Mouse (Mus musculus) forebrain, embryonic 11.5 days (tissue): ENCODE data around the gene Cdkal1. TPM values are rescaled to one million over a fixed set of nuclear protein-coding genes. Genes with fewer than 3 reads are reported as not detected.

Experiments
- ATAC-seq: fragments of 200-750 bp; cut with Nextera tagmentation; replicated peaks from 2 replicates; pipeline ENCODE4 v1.8.0; 2017; ENCODE audit warnings: moderate TSS enrichment; ENCODE audit not compliant: low FRiP score
- DNase-seq: peaks from one replicate; pipeline ENCODE4 v3.0.0-alpha.2; 2017; ENCODE audit warnings: low spot score
- H3K27ac ChIP-seq: fragments of 300-500 bp; sonication (generic); 2 replicates; pipeline ENCODE4 v1.5.1; 2014; ENCODE audit warnings: low read depth, low read length
- H3K27me3 ChIP-seq: fragments of 300-500 bp; sonication (generic); 2 replicates; pipeline ENCODE4 v1.6.1; 2014; ENCODE audit warnings: mild to moderate bottlenecking, low read length, mixed read lengths; ENCODE audit not compliant: control insufficient read depth, insufficient read depth
- H3K36me3 ChIP-seq: fragments of 300-500 bp; sonication (generic); 2 replicates; pipeline ENCODE4 v1.6.1; 2014; ENCODE audit warnings: mild to moderate bottlenecking, low read length, moderate library complexity, mixed read lengths; ENCODE audit not compliant: control insufficient read depth, insufficient read depth
- H3K4me1 ChIP-seq: fragments of 300-500 bp; sonication (generic); replicated peaks from 2 replicates; pipeline ENCODE4 v1.6.1; 2014; ENCODE audit warnings: low read length, mixed read lengths; ENCODE audit not compliant: control insufficient read depth, insufficient read depth
- H3K4me2 ChIP-seq: fragments of 300-500 bp; sonication (generic); 2 replicates; pipeline ENCODE4 v1.6.1; 2014; ENCODE audit warnings: low read depth, mild to moderate bottlenecking, low read length, moderate library complexity, mixed read lengths; ENCODE audit not compliant: severe bottlenecking
- H3K4me3 ChIP-seq: fragments of 300-500 bp; sonication (generic); 2 replicates; pipeline ENCODE4 v1.5.1; 2014; ENCODE audit warnings: low read depth, low read length
- H3K9ac ChIP-seq: fragments of 300-500 bp; sonication (generic); 2 replicates; pipeline ENCODE4 v1.6.1; 2014; ENCODE audit warnings: low read length
- H3K9me3 ChIP-seq: fragments of 300-500 bp; sonication (generic); 2 replicates; pipeline ENCODE4 v1.6.1; 2016; ENCODE audit warnings: low read length, mixed read lengths; ENCODE audit not compliant: control insufficient read depth
- WGBS: fragments of 180-500 bp; shearing (Covaris S2); extraction: QIAGEN DNeasy Blood & Tissue Kit; methylation state at CpG from one replicate; pipeline ENCODE4 v1.1.7; 2014; 5-methylcytosine and 5-hydroxymethylcytosine counted together
- polyA plus RNA-seq: library from polyadenylated mRNA; unstranded; fragments of >200 nt; fragmentation: Nextera tagmentation; extraction: Ambion mirVana; gene quantifications from 2 replicates; pipeline ENCODE4 v1.2.1, GENCODE M21; 2014

Gene Cdkal1
- polyA plus RNA-seq, 1 experiment from 2014 or later: 38.9 TPM

DNA sequence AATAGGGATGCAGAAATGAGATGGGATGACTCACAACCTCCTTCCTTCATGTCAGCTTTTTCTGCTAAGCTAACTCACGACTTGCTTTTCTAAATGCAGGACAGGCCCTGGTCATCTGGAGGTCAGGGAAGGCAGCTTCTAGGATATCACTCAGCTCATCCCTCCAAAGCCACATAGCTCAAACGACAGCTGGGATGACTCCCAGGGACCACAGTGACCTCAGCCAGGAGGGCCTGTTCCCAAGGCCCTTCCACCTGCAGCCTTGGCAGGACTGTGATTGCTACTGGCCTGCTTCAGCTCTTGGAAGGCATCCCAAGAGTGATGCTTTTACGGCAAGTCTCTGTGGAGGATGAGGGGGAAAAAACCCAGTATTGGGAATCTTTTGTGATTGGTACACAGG is 693.0 kb downstream of the Cdkal1 start:
- no peak overlapping the region for H3K27ac ChIP-seq
- no peak overlapping the region for H3K4me3 ChIP-seq
- H3K36me3 ChIP-seq: no peaks in the 10 kb centered on the region
- no peak for DNase-seq
- 0 out of 2 replicates have a peak, but pooled peaks cover 2% of the 10 kb centered on the region for H3K4me1 ChIP-seq
- ATAC-seq: no peak
- H3K4me2 ChIP-seq: no peak overlapping the region
- H3K9me3 ChIP-seq: no peaks in the 10 kb centered on the region; the same call in 1 of the 2 replicates
- H3K9ac ChIP-seq: no peak overlapping the region
- H3K27me3 ChIP-seq: no peaks in the 10 kb centered on the region
- WGBS: 70% methylated on average over 3 of the region's 3 CpGs

DNA sequence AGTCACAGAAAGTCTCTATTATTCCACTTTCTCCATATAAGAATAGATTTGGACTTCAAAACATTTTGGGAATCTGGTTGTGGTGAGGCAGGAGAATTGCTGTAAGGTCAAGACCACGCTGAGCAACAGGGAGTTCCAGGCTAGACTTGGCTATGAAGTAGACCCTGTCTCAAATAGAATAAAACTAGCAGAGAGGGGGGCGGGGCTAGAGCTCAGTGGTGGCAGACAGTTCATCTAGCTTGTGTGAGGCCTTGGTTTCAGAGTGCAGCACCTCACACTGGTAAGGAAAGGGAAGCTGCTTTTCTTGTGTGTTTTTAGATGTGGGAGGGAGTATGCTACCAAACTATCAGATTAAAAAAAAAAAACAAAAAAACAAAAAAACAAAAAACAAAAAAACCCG is 694.0 kb downstream of the Cdkal1 start:
- H3K9ac ChIP-seq: no peak overlapping the region
- WGBS: 86% methylated on average over 3 of the region's 3 CpGs
- H3K4me2 ChIP-seq: no peak overlapping the region
- DNase-seq (no peak), ATAC-seq (no peak)
- H3K9me3 ChIP-seq: no peaks in the 10 kb centered on the region; the same call in 1 of the 2 replicates
- no peaks in the 10 kb centered on the region for H3K27me3 ChIP-seq
- no peak overlapping the region for H3K4me3 ChIP-seq
- H3K36me3 ChIP-seq: no peaks in the 10 kb centered on the region
- H3K27ac ChIP-seq: no peak overlapping the region
- H3K4me1 ChIP-seq: 0 out of 2 replicates have a peak, but pooled peaks cover 4% of the 10 kb centered on the region

DNA sequence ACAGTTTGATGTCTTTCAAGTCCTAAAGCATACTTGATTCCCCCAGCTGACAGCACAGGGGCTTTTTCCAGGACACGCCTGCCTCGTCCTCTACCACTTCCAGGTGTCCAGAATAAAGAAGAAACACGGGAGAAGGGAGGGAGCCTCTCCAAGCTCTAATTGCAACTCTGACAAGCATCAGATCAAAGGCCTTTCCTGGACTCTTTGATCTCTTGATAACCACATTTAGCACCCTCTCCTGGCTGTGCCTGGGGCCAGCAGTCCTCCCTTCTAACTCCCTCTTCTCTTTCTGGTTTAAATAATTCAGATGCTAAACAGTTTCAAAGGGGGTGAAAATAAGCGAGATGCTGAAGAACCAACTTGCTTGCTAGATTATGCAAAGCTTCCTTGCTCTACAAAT is 698.8 kb downstream of the Cdkal1 start:
- Histone ChIP-seq H3K36me3 (no peaks in the 10 kb centered on the region), H3K4me3 (no peak overlapping the region), H3K4me2 (no peak overlapping the region), H3K27me3 (no peaks in the 10 kb centered on the region), H3K9me3 (no peaks in the 10 kb centered on the region; the same call in 1 of the 2 replicates), H3K27ac (no peak overlapping the region), H3K9ac (no peak overlapping the region), H3K4me1 (0 out of 2 replicates have a peak, but pooled peaks cover 2% of the 10 kb centered on the region)
- ATAC-seq (no peak), DNase-seq (no peak)
- 6% methylated on average over 4 of the region's 4 CpGs for WGBS

DNA sequence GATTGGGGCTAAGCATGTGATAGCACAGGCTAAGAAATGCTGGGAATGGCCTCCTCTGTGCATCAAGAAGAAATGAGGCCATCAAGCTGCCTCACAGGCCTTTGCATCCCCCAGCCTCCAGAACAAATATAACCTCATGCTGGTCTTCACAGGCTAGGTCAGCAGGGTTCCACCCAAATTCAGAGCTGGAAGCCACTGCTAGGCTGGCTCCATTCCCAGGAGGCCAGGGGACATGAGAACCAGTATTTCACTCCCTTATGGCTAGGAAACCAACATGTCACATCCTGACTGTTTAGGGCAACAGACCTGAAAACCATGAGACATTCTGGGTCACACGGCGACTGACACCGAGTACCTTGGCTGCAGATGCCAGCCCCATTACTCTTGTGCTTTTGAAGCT is 700.2 kb downstream of the Cdkal1 start:
- H3K4me3 ChIP-seq: no peak overlapping the region
- H3K9me3 ChIP-seq: no peaks in the 10 kb centered on the region; the same call in 1 of the 2 replicates
- 0 out of 2 replicates have a peak, but pooled peaks cover 2% of the 10 kb centered on the region for H3K4me1 ChIP-seq
- H3K27me3 ChIP-seq: no peaks in the 10 kb centered on the region
- no peak overlapping the region for H3K27ac ChIP-seq
- ATAC-seq (no peak), DNase-seq (no peak)
- H3K9ac ChIP-seq: no peak overlapping the region
- WGBS: 82% methylated on average over 3 of the region's 3 CpGs
- H3K4me2 ChIP-seq: no peak overlapping the region
- no peaks in the 10 kb centered on the region for H3K36me3 ChIP-seq

DNA sequence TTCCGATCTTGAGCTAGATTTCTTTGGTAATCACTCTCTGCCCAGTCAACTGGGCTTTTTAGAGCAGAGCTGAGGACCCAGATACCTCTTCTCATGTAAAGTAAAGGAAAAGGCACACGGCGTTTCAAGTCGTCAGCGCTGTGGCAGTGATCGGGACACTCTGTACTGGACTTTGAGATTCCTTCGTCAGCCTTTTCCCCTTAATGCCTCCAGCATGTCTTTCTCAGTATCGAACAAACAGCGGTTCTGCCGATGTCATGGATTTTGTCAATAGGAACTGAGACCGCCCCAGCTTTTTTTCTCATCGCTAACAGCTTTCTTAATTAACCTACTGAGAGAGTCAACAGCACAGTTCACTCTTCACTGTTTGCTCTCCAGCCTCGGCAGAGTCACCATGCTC is 705.4 kb downstream of the Cdkal1 start:
- no peaks in the 10 kb centered on the region for H3K27me3 ChIP-seq
- no peak overlapping the region for H3K27ac ChIP-seq
- ATAC-seq (no peak), DNase-seq (no peak)
- H3K4me2 ChIP-seq: no peak overlapping the region
- no peak overlapping the region for H3K4me3 ChIP-seq
- H3K4me1 ChIP-seq: no peaks in the 10 kb centered on the region
- no peaks in the 10 kb centered on the region for H3K9me3 ChIP-seq
- 83% methylated on average over 13 of the region's 13 CpGs for WGBS
- no peaks in the 10 kb centered on the region for H3K36me3 ChIP-seq
- no peak overlapping the region for H3K9ac ChIP-seq

DNA sequence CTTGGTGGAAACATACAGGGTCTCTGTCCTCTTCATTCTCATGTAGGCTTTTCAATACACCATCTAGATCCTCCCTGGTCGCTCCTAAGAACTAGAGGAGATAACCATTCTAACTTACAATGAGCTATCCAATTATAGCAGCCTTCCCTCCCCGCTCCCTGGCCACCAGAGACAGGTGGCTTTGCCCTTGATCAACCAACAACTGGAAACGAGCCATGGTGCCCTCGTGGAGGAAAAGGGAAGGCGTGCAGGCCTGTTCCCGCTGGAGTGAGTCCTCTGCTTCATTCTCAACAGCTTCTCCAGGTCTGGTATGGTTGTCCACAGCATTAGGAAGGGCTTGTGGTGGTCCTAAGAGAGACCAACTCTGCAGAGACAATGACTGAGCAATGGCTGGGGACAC is 706.1 kb downstream of the Cdkal1 start:
- no peak overlapping the region for H3K4me2 ChIP-seq
- 86% methylated on average over 6 of the region's 6 CpGs for WGBS

DNA sequence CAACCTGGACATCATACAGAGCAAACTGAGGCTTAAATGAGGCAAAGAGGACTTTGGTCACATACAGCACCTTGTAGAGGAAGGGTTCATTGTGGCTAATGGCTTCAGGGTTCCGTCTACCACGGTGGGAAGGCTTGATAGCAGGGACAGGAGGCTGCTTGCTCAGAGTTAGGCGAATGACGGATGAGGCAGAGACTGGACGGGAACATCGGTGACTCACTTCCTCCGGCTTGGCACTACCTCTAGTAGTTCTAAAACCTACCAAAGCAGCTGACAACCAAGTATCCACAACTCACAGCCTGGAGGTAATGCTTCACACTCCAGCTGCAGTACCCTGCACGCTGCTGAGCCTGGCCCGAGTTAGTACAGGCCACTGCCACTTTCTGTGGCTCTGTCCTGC is 706.9 kb downstream of the Cdkal1 start:
- no peak for DNase-seq
- Histone ChIP-seq H3K4me1 (no peaks in the 10 kb centered on the region), H3K4me2 (no peak overlapping the region), H3K9ac (no peak overlapping the region), H3K4me3 (no peak overlapping the region), H3K36me3 (no peaks in the 10 kb centered on the region), H3K27ac (no peak overlapping the region), H3K27me3 (no peaks in the 10 kb centered on the region), H3K9me3 (no peaks in the 10 kb centered on the region)
- 93% methylated on average over 9 of the region's 9 CpGs for WGBS
- ATAC-seq: no peak

More for the DNA sequence above, 706.1 kb downstream of the Cdkal1 start:
- ATAC-seq (no peak), DNase-seq (no peak)
- Histone ChIP-seq H3K9ac (no peak overlapping the region), H3K4me3 (no peak overlapping the region), H3K36me3 (no peaks in the 10 kb centered on the region), H3K4me1 (no peaks in the 10 kb centered on the region), H3K27me3 (no peaks in the 10 kb centered on the region), H3K27ac (no peak overlapping the region), H3K9me3 (no peaks in the 10 kb centered on the region)

Other genes starting within 250 kb of the Cdkal1 start
- 22.7 and 23.1 TPM in 2 replicates for gene E2f3, start 130.4 kb upstream of the Cdkal1 start, polyA plus RNA-seq